Mouse (Mus musculus) left cerebral cortex, postnatal 10 days (tissue): ENCODE measurements at regions not wholly inside any gene's neighbourhood (a gene's known extent, or its start where the extent isn't known, plus 50 kb on each side); places are given as distances from the start of the nearest gene placed in this dataset.
A peak's percentile ranks its signal among the peaks of the same experiment; 100 is the strongest.

Experiments used
- DNase-seq, 2 experiments: peaks; one replicate each; pipeline ENCODE4 v3.0.0; 2021 to 2022; ENCODE audit warnings: low spot score in 2 of 2, mixed read lengths in 1 of 2; ENCODE audit errors: extremely low spot score in 1 of 2
- intact Hi-C: fragments of 180-260 bp; cut with DNase I; formaldehyde crosslinking; loops from one replicate; pipeline ENCODE4 v1.15.1; 2025

GRCm38 (mm10) chr11:44136024-44136423, 235.0 kb upstream of the Adra1b start:
- DNase-seq, result no peak
- intact Hi-C loops, result no loop called here

DNA sequence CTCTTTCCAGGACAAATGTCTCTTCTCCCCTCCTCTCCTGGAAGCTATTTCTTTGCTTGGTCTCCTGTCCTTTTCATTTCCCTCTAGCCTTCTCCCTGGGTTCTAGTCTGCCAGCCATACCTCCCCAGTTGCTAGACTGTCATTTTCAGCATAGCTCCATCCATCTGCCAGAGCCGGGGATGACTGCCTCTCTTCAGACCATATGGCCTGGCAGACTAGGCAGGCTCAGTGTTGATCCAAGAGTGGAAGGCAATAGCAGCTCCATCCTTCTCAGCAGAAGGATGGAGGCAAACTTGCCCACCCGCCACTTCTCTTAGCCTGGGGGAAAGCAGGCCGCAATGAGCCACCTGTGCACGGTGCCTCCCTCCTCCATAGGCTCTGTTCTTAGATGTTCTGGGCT, 242.0 kb upstream of the Adra1b start:
- intact Hi-C loops, result no loop called here
- peak; percentile 20 to 25 for DNase-seq

DNA sequence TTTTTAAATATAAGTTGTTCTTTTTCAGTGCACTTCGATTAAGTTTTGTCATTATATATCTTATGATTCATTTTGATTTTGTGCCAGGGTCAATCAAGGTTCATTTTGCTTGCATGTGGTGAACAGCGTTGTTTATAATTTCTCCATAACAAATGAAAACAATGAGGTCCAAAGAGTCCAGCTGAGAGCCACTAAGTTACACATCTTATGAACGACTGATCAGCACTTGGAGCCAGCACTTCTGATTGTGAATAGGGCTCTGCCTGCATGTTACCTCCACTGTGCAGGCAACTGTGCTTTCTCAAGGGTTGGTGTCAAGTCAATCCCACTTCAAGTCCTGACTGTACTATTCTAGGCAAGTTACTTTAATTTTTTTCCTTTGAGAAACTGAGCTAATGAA, 243.5 kb upstream of the Adra1b start:
- intact Hi-C loops, result no loop called here
- no peak for DNase-seq

DNA sequence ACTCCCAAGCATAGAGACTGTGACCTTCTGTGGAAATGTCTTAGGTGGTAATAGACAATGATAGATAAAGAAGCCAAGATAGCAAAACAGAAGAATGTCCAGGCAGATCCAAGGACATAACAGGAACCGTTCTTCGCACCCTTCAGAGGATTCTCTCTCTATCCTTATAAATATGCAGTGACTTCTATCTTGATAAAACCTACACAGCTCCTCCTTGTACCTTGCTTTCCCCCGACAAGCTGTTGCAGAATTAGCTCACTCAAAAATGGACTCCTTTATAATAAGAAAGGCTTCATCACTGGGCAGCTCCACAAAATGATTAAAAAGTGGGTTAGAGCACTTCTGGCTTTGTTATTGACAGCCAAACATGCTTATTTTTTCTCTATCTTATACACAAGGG, 245.4 kb upstream of the Adra1b start:
- intact Hi-C loops, result no loop called here

DNA sequence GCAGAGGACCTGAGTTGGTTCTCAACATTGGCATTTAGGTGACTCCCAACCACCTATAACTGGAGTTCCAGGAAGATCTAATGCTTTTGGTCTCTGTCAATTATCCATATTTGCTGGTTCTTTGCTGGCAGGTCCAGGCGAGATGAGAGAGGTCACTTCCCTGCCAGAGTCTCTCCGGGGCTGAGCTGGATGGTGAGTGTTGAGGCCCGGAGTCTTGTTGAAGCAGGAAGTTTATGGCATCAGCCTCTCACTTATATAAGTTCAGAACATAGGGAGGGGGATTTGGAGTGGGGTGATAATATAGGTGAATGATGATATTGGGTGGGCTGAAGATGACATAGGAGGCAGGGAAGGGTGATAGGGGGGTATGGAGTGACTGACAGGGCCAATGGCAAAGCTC, 246.3 kb upstream of the Il12b start:
- no peak for DNase-seq
- intact Hi-C loops, result no loop called here

More for the DNA sequence above, 245.4 kb upstream of the Adra1b start:
- no peak for DNase-seq

DNA sequence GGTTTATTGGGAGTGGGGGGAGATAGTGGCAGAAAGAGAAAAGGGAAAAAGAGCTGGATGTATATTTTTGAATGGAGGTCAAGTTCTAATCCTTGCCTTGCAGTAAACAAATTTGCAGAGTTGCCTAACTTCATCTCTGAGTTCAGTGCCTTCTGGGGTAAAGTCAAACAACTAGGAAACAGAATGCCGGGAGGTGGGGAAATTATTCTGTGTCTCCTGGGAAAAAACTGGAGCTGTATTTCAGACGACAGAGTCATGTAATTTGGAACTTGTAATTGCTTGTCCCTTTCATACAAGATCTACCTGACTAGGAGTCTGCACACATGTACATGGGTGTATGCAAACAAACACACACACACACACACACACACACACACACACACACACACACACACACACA, 244.3 kb upstream of the Il12b start:
- DNase-seq, result no peak
- intact Hi-C loops, result no loop called here

GRCm38 (mm10) chr11:44156081-44156480, 243.8 kb upstream of the Il12b start:
- intact Hi-C loops, result no loop called here
- no peak for DNase-seq

GRCm38 (mm10) chr11:44156490-44157345, 243.1 kb upstream of the Il12b start:
- DNase-seq, result no peak
- intact Hi-C loops, result no loop called here

DNA sequence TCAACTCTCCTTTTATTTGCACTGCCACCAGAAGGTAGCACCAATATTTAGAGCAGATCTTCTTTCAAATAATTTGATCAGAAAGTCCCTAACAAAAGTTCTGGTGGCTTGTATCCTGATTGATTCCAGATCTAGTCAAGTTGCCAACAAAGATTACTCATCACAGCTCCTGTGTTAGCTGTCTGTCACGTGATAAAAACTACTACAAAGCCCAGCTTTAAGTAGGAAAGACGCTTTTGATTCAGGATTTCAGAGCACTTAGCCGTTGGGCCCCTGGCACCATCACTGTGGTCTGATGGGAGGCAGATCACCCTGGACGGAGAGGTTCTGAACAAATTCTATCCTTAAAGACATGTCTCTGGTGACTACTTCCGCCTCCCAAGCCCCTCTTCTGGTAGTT, 241.6 kb upstream of the Il12b start:
- intact Hi-C loops, result no loop called here
- DNase-seq, result no peak

GRCm38 (mm10) chr11:44161734-44162418, 238.0 kb upstream of the Il12b start:
- intact Hi-C loops, result no loop called here
- no peak for DNase-seq

DNA sequence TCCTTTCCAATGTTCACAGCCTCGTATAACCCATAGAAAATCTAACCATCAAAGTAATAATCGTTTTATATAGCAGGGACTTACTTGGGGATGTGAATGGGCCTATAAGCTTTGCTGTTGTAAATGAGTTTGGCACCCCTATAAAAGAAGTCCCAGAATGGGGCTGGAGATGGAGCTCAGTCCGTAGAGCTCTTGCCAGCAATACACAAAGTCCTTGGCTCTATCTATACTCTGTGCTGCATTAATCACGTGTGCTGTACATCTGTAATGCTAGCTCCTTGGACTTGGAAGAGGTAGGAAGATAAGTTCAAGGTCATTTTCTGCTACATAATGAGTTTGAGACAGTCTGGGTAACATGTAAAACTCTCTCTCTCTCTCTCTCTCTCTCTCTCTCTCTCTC, 236.8 kb upstream of the Il12b start:
- intact Hi-C loops, result no loop called here
- DNase-seq, result no peak

DNA sequence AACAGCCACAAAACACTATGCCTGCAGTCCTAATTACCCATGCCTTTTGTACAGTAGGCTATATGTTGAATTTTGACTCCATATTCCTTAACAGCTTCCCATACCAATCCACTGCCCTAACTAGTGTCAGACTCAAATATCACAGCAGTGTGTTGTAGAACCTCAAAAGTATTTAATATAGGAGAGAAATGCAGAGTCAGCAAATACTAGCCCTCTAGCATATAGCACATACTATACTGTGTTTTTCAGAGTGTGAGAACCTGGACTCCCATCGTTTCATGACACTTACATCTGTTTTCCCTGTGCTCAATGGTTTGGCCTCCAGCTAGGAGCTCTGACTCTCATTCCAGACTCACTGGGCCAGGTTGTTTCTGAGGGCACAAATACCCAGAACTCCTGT, 236.1 kb upstream of the Il12b start:
- intact Hi-C loops, result no loop called here
- no peak for DNase-seq

- DNase-seq, result no peak
- intact Hi-C loops, result no loop called here
Observed at GRCm38 (mm10) chr11:44164186-44164585, 235.7 kb upstream of the Il12b start.

DNA sequence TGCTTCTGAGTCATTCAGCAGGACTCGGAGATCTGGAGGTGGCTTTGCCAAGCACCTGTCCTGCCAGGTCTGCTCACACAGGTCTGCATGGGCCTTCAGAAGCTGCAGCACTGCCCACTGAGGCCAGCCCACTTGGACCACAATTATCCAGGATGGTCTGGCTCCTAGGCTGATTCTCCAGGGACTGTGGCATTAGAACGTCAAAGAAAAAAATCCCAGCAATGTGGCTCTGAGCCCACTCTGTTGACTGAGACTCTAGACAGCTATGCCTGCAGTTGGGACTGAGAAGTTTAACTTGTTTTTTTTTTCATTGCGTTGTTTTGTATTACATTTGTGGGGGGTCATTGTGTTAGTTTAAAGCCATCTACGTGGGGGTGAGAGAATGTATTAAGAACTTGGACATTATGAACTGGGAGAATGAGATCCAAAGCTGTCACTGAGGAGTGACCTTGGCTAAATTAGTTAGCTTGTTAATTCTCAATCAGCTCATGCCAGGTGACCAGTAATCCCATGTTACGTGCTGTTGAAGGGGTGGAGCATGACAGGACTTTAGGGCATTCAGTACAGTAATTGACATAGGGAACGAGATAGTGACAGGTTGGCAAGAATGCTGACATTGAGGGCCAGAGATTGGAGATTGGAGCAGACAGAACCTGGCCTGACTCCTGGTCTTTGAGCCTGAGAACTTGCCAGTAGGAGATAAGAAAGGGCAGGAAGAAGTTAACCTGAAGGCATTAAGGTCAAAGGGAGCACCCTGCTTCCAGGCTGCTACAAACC, 232.0 kb upstream of the Il12b start:
- intact Hi-C loops, result no loop called here
- DNase-seq, result no peak

DNA sequence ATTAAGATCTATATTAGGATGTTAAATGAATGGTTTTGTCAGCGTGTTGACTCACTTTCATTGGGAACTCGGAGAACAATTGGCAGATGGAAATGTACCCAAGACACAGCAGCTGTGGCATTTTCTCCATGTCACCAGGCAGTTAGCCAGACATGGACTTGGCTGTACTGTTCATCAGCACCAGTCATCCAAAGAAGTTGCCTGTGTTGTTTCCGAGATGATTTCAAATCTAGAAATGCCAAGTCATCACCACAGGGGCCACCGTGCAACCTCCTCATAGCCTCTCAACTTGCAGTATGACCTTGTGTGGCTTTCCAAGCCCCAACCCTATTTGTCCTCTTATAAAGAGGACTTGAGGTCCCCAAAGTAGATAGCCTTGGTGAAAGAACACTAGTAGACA, 227.4 kb upstream of the Il12b start:
- no peak for DNase-seq
- intact Hi-C loops, result no loop called here

GRCm38 (mm10) chr11:44173196-44173595, 226.7 kb upstream of the Il12b start:
- DNase-seq, result peak in 1 of 2 experiments; percentile 21
- intact Hi-C loops, result no loop called here

DNA sequence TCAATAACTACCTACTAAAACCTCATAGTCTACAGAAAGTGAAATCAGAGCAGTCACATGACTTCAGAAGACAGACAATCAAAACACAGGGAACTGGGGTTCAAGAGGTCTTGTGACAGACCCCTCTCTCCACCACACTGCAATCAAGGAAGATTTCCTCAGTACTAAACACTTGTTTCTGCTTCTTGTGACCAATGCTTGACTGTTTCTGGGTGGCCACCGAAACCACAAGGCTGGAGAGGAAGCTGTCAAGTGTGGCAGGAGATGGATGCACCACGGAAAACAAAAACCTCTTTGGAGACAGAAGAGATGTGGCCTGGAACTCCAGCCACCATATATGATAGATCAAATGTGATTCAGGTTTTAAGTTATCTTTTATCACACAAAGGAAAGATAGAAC, 225.3 kb upstream of the Il12b start:
- intact Hi-C loops, result no loop called here
- no peak for DNase-seq

DNA sequence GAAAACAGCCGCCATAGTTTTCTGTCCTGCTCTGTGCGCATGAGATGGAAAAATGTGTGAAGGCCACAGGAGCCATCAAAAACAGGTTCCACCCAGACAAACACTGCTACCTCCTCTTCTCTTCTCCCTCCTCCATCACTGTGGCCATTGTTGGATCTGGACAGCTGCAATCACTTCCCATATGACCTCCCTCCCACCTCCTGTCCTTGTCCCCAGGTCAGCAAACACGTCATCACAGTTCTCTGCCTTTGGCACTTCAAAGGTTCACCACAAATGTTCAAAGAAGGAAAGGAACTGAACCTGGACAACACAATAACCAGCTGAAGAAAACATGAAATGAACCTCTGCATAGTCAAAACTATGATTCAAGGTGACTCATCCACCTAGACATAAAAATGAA, 220.2 kb upstream of the Il12b start:
- no peak for DNase-seq
- intact Hi-C loops, result no loop called here

GRCm38 (mm10) chr11:44183823-44184222, 216.0 kb upstream of the Il12b start:
- no peak for DNase-seq
- intact Hi-C loops, result no loop called here
